Mouse (Mus musculus): ENCODE measurements at regions not wholly inside any gene's neighbourhood (a gene's known extent, or its start where the extent isn't known, plus 50 kb on each side); places are given as distances from the start of the nearest gene placed in this dataset.

- CTCF ChIA-PET = interaction anchor here in 3 of 4 experiments (0.5 to 1.9 kb wide), 9 partner anchors 35 to 1629 kb away, joined by 3 to 8 read pairs (median 4); no protein-coding TSS in a partner anchor
- POLR2A ChIA-PET = interaction anchor here in 3 of 4 experiments (0.6 to 1.2 kb wide), 5 partner anchors 271 to 1145 kb away, joined by 3 to 6 read pairs (median 4); no protein-coding TSS in a partner anchor
Measured at GRCm38 (mm10) chr11:113166517-113166916, 384.5 kb downstream of the Sox9 start.

- POLR2A ChIA-PET = interaction anchor here in 3 of 4 experiments (0.6 to 0.7 kb wide), 4 partner anchors 8 to 819 kb away, joined by 3 to 5 read pairs (median 4); no protein-coding TSS in a partner anchor
- CTCF ChIA-PET = interaction anchor here (0.5 to 1.3 kb wide), 16 partner anchors 8 to 1361 kb away, joined by 3 to 7 read pairs (median 4); no protein-coding TSS in a partner anchor
Measured at GRCm38 (mm10) chr11:113172497-113173140, 390.6 kb downstream of the Sox9 start.

- CTCF ChIA-PET = interaction anchor here in 3 of 4 experiments (0.6 to 1.3 kb wide), 11 partner anchors 9 to 1360 kb away, joined by 3 to 7 read pairs (median 4); no protein-coding TSS in a partner anchor
- POLR2A ChIA-PET = interaction anchor here in 3 of 4 experiments (0.6 to 2.2 kb wide), 4 partner anchors 8 to 819 kb away, joined by 3 to 6 read pairs (median 4); no protein-coding TSS in a partner anchor
Measured at GRCm38 (mm10) chr11:113173317-113173716, 391.3 kb downstream of the Sox9 start.

GRCm38 (mm10) chr11:113174011-113174507 lies 392.0 kb downstream of the Sox9 start:
- ChIA-PET CTCF (interaction anchor here in 3 of 4 experiments (0.7 to 2.3 kb wide), 22 partner anchors 8 to 1637 kb away, joined by 3 to 17 read pairs (median 5); no protein-coding TSS in a partner anchor), POLR2A (interaction anchor here in 3 of 4 experiments (0.6 to 2.2 kb wide), 8 partner anchors 9 to 444 kb away, joined by 3 to 6 read pairs (median 3); no protein-coding TSS in a partner anchor)

- ChIA-PET POLR2A (interaction anchor here in 3 of 4 experiments (1.0 to 2.2 kb wide), 6 partner anchors 18 to 442 kb away, joined by 3 to 6 read pairs (median 3); no protein-coding TSS in a partner anchor), CTCF (interaction anchor here (0.5 to 2.3 kb wide), 26 partner anchors 10 to 1638 kb away, joined by 3 to 17 read pairs (median 4); no protein-coding TSS in a partner anchor)
Measured at GRCm38 (mm10) chr11:113175323-113175722, 393.3 kb downstream of the Sox9 start.

- ChIA-PET CTCF (interaction anchor here in 3 of 4 experiments (0.6 to 2.1 kb wide), 6 partner anchors 11 to 456 kb away, joined by 3 to 9 read pairs (median 6); no protein-coding TSS in a partner anchor), POLR2A (interaction anchor here in 2 of 4 experiments (0.5 to 1.8 kb wide), 3 partner anchors 26 to 443 kb away, joined by 3 to 6 read pairs (median 4); partner anchors contain the start of gene Sstr2 (in 1 of the 2))
Measured at GRCm38 (mm10) chr11:113176183-113176582, 394.2 kb downstream of the Sox9 start.

- POLR2A ChIA-PET = interaction anchor here in 3 of 4 experiments (0.7 to 2.8 kb wide), 5 partner anchors 20 to 393 kb away, joined by 3 to 13 read pairs (median 7); no protein-coding TSS in a partner anchor
Measured at GRCm38 (mm10) chr11:113178375-113178774, 396.4 kb downstream of the Sox9 start.

GRCm38 (mm10) chr11:113180008-113180407 lies 398.0 kb downstream of the Sox9 start:
- ChIA-PET CTCF (no interaction called here), POLR2A (no interaction called here)

More at GRCm38 (mm10) chr11:113178375-113178774, 396.4 kb downstream of the Sox9 start:
- CTCF ChIA-PET = interaction anchor here in 3 of 4 experiments (0.6 to 2.2 kb wide), 10 partner anchors 8 to 439 kb away, joined by 3 to 12 read pairs (median 6); no protein-coding TSS in a partner anchor

GRCm38 (mm10) chr11:113182083-113182861 lies 400.2 kb downstream of the Sox9 start:
- CTCF ChIA-PET = interaction anchor here (0.6 to 1.5 kb wide), 13 partner anchors 8 to 629 kb away, joined by 3 to 10 read pairs (median 3); no protein-coding TSS in a partner anchor
- POLR2A ChIA-PET = interaction anchor here in 3 of 4 experiments (0.5 to 2.6 kb wide), 8 partner anchors 13 to 435 kb away, joined by 3 to 7 read pairs (median 4); no protein-coding TSS in a partner anchor

- POLR2A ChIA-PET = interaction anchor here in 1 of 4 experiments (1.4 to 2.6 kb wide), 2 partner anchors 18 to 434 kb away, joined by 3 to 7 read pairs; no protein-coding TSS in a partner anchor
- CTCF ChIA-PET = interaction anchor here in 1 of 4 experiments (0.7 kb wide), 1 partner anchor 108 kb away, joined by 4 read pairs; no protein-coding TSS in a partner anchor
Measured at GRCm38 (mm10) chr11:113183556-113183955, 401.5 kb downstream of the Sox9 start.

GRCm38 (mm10) chr11:113184095-113184494 lies 402.1 kb downstream of the Sox9 start:
- ChIA-PET CTCF (no interaction called here), POLR2A (interaction anchor here in 1 of 4 experiments (1.4 kb wide), 1 partner anchor 433 kb away, joined by 3 read pairs; no protein-coding TSS in a partner anchor)

- CTCF ChIA-PET = interaction anchor here in 2 of 4 experiments (0.7 to 1.2 kb wide), 2 partner anchors 49 to 109 kb away, joined by 3 to 8 read pairs; no protein-coding TSS in a partner anchor
- POLR2A ChIA-PET = interaction anchor here in 3 of 4 experiments (0.7 to 1.6 kb wide), 4 partner anchors 8 to 105 kb away, joined by 3 to 10 read pairs (median 7); no protein-coding TSS in a partner anchor
Measured at GRCm38 (mm10) chr11:113187407-113187806, 405.4 kb downstream of the Sox9 start.

GRCm38 (mm10) chr11:113188263-113188920 lies 406.4 kb downstream of the Sox9 start:
- POLR2A ChIA-PET = interaction anchor here in 3 of 4 experiments (0.6 to 2.4 kb wide), 3 partner anchors 10 to 66 kb away, joined by 3 to 7 read pairs (median 4); no protein-coding TSS in a partner anchor
- CTCF ChIA-PET = interaction anchor here in 3 of 4 experiments (0.6 to 0.7 kb wide), 3 partner anchors 18 to 442 kb away, joined by 3 to 4 read pairs (median 3); no protein-coding TSS in a partner anchor

GRCm38 (mm10) chr11:113190006-113190405 lies 408.0 kb downstream of the Sox9 start:
- POLR2A ChIA-PET = interaction anchor here in 3 of 4 experiments (0.9 to 3.7 kb wide), 7 partner anchors 11 to 976 kb away, joined by 3 to 48 read pairs (median 4); no protein-coding TSS in a partner anchor
- CTCF ChIA-PET = no interaction called here

- POLR2A ChIA-PET = interaction anchor here in 3 of 4 experiments (0.9 to 3.7 kb wide), 4 partner anchors 9 to 102 kb away, joined by 3 to 48 read pairs (median 8); no protein-coding TSS in a partner anchor
- CTCF ChIA-PET = interaction anchor here in 2 of 4 experiments (0.6 to 1.4 kb wide), 3 partner anchors 13 to 424 kb away, joined by 3 read pairs; no protein-coding TSS in a partner anchor
Measured at GRCm38 (mm10) chr11:113190520-113190919, 408.5 kb downstream of the Sox9 start.

GRCm38 (mm10) chr11:113191006-113191405 lies 409.0 kb downstream of the Sox9 start:
- ChIA-PET POLR2A (interaction anchor here (1.0 to 3.7 kb wide), 8 partner anchors 10 to 101 kb away, joined by 3 to 48 read pairs (median 6); no protein-coding TSS in a partner anchor), CTCF (interaction anchor here in 2 of 4 experiments (0.6 to 1.4 kb wide), 4 partner anchors 12 to 423 kb away, joined by 3 read pairs; no protein-coding TSS in a partner anchor)
